Mouse (Mus musculus) adrenal gland, adult (tissue): ENCODE measurements at regions not wholly inside any gene's neighbourhood (a gene's known extent, or its start where the extent isn't known, plus 50 kb on each side); places are given as distances from the start of the nearest gene placed in this dataset.
A peak's percentile ranks its signal among the peaks of the same experiment; 100 is the strongest.

Source experiments
- DNase-seq, 2 experiments: peaks; one replicate each; pipeline ENCODE4 v3.0.0; 2022 to 2023; ENCODE audit warnings: low spot score in 1 of 2; ENCODE audit not compliant: inconsistent age in 2 of 2

GRCm38 (mm10) chr14:68022925-68023324 is 1271.2 kb downstream of the Synb start:
- DNase-seq, result peak in 1 of 2 experiments; percentile 47

GRCm38 (mm10) chr14:68021240-68021639 is 1272.9 kb downstream of the Synb start:
- peak in 1 of 2 experiments; percentile 74 for DNase-seq

- no peak for DNase-seq
Measured at GRCm38 (mm10) chr14:68020769-68021168, 1273.3 kb downstream of the Synb start.

GRCm38 (mm10) chr14:68018686-68019085 is 1275.4 kb downstream of the Synb start:
- DNase-seq, result no peak

GRCm38 (mm10) chr14:67996790-67997417 is 1297.2 kb downstream of the Synb start:
- DNase-seq, result no peak

- no peak for DNase-seq
Measured at GRCm38 (mm10) chr14:67993611-67994051, 1300.5 kb downstream of the Synb start.

GRCm38 (mm10) chr14:67993142-67993541 is 1301.0 kb downstream of the Synb start:
- DNase-seq, result peak; percentile 46 to 88

- DNase-seq, result no peak
Measured at GRCm38 (mm10) chr14:67992088-67992487, 1302.0 kb downstream of the Synb start.

- DNase-seq, result no peak
Measured at GRCm38 (mm10) chr14:67990271-67990670, 1303.8 kb downstream of the Synb start.
